In the genomic region with DNA sequence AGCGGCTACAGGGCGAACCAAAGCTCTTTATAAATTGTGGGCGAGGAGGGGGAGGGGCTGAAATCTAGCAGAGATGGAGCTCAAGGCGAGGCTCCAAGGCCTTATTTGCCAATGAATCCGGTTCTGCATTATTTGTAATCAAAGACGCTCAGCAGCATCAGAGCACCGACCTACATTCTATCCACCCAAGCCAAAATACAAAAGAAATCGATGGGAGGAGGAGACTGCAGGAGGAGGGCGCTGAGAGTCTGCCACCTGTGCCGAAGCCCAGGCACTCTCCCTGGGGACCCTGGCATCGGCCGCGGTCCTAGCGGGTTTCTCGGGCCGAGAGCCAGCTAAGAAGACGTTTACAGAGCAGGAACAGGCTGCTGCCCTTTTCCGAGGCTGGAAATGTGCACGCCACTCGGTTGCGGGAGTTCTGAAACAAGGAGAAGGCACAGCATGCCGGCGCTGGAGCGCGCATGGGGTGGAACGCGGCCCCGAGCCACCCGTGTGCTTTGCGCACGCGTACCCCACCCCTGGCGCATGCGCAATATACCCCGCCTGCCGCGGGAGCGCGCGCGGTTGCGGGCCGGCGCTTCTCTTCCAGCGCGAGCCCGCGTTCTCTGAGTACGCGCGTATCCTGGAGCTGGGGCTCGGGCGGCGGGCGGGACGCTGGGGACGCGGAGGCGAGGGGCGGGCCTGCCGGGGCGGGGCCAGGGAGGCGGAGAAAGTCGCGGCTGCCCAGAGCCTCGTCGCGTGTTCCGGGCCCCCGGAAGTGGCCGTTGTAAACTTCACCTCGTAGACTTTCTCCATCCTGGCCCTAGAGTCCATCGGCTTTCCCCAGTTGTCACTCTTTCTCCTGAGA, we compare ENCODE assay signal across 8 mouse cellular contexts. TPM values are rescaled to one million over a fixed set of nuclear protein-coding genes. Genes with fewer than 3 reads are reported as not detected.
DNase-seq lines count a peak whose midpoint lies in the region; ATAC-seq and TF ChIP-seq lines count a peak whose summit lies in the region.

TSS of gene Ccdc171 (plus strand) at position 703 of the 847 bp plus-strand sequence.

- H3K4me3 ChIP-seq in E14TG2a.4 (replicated peaks; ENCODE audit: low read length) = peak within 1 kb of the TSS; percentile 94
- peak within 1 kb of the TSS; percentile 61 for H3K4me3 ChIP-seq in forebrain, embryonic 13.5 days
- H3K4me3 ChIP-seq in neural tube, embryonic 15.5 days (replicated peaks) = peak within 1 kb of the TSS; percentile 78

- intact Hi-C loops in heart, postnatal 14 days (cut with DNase I) = loop anchor here (2.0 kb wide), 1 partner anchor 38 kb away; the partner anchor contains the start of gene Psip1

- H3K27me3 ChIP-seq in E14TG2a.4 (ENCODE audit: insufficient read depth, low read length) = no peaks in the 10 kb centered on the region
- no peaks in the 10 kb centered on the region for H3K27me3 ChIP-seq in forebrain, embryonic 13.5 days
- H3K27me3 ChIP-seq in neural tube, embryonic 15.5 days (replicated peaks) = no peaks in the 10 kb centered on the region

- peak within 1 kb of the TSS; percentile 87 for H3K9ac ChIP-seq in forebrain, embryonic 13.5 days
- H3K9ac ChIP-seq in neural tube, embryonic 15.5 days (replicated peaks) = peak within 1 kb of the TSS; percentile 91

- H3K36me3 ChIP-seq in E14TG2a.4 (ENCODE audit: insufficient read depth, low read length) = 0 out of 2 replicates have a peak, but pooled peaks cover 3% of the 10 kb centered on the region
- no peaks in the 10 kb centered on the region for H3K36me3 ChIP-seq in forebrain, embryonic 13.5 days (ENCODE audit: poor library complexity, severe bottlenecking)
- no peaks in the 10 kb centered on the region for H3K36me3 ChIP-seq in neural tube, embryonic 15.5 days

- peak; percentile 93 for DNase-seq in c-Kit-positive CD71-positive TER-119-positive erythroid progenitor cells, embryonic 14.5 days (ENCODE audit: low spot score)
- DNase-seq in heart, postnatal 14 days = peak; percentile 97
- peak; percentile 94 for DNase-seq in layer of hippocampus, adult 11-12 months (ENCODE audit: low spot score)
- peak; percentile 92 to 95 for DNase-seq in lung, adult 18-20 months
- DNase-seq in testis, postnatal 14 days (ENCODE audit: low spot score) = peak; percentile 95

- under 1% methylated on average over 45 of the region's 73 CpGs for WGBS in forebrain, embryonic 13.5 days
- 0% methylated on average over 63 of the region's 73 CpGs for WGBS in neural tube, embryonic 15.5 days

- TF ChIP-seq CTCF in E14TG2a.4 (conservative IDR thresholded peaks at IDR 0.05; ENCODE audit: low read length) = no peak

- H3K4me1 ChIP-seq in E14TG2a.4 (replicated peaks; ENCODE audit: low read depth, low read length) = peaks cover 65% of the 10 kb centered on the region
- peaks cover 32% of the 10 kb centered on the region for H3K4me1 ChIP-seq in forebrain, embryonic 13.5 days
- peaks cover 22% of the 10 kb centered on the region for H3K4me1 ChIP-seq in neural tube, embryonic 15.5 days

- ATAC-seq in forebrain, embryonic 13.5 days = peak; percentile 95
- peak; percentile 96 for ATAC-seq in neural tube, embryonic 15.5 days (ENCODE audit: low FRiP score)

- peak within 1 kb of the TSS; percentile 80 for H3K4me2 ChIP-seq in forebrain, embryonic 13.5 days
- H3K4me2 ChIP-seq in neural tube, embryonic 15.5 days = peak within 1 kb of the TSS; percentile 95

- no peaks in the 10 kb centered on the region for H3K9me3 ChIP-seq in E14TG2a.4 (ENCODE audit: low read length)
- no peaks in the 10 kb centered on the region for H3K9me3 ChIP-seq in forebrain, embryonic 13.5 days (replicated peaks)
- H3K9me3 ChIP-seq in neural tube, embryonic 15.5 days (replicated peaks) = no peaks in the 10 kb centered on the region

- H3K27ac ChIP-seq in forebrain, embryonic 13.5 days = peak within 1 kb of the TSS; percentile 100
- H3K27ac ChIP-seq in neural tube, embryonic 15.5 days (replicated peaks) = peak within 1 kb of the TSS; percentile 100

RNA-seq across cellular contexts. Expression of gene Ccdc171, which starts in this region (rescaled TPM):
- polyA plus RNA-seq in forebrain, embryonic 13.5 days (2015; fragmentation: Nextera tagmentation; extraction: Ambion mirVana) = 5.5 and 5.7 TPM in 2 replicates
- total RNA-seq in heart, postnatal 14 days (2021) = 1 to 10 TPM; 1.2 to 1.3 TPM
- 3.4 and 3.7 TPM in 2 replicates for polyA plus RNA-seq in neural tube, embryonic 15.5 days (2015; fragmentation: Nextera tagmentation; extraction: Ambion mirVana)

Comparison
In these comparisons a context has a peak if more than half of its experiments do, and no peak if none do; other contexts are left out.
1. Peak in every context shown above with its lines: DNase-seq, ATAC-seq, H3K4me3 ChIP-seq and H3K27ac ChIP-seq.